Mouse (Mus musculus): ENCODE measurements around the gene Eif5a2.

GRCm38 (mm10) chr3:28829454-28829853 is 48.4 kb downstream of the Eif5a2 start:
- TF ChIP-seq POLR2A (IDR thresholded peaks at IDR 0.05; ENCODE audit: insufficient read length, low read depth) (no peak), POLR2AphosphoS2 (IDR thresholded peaks at IDR 0.05; ENCODE audit: insufficient read length, low read depth) (no peak), TCF3 (IDR thresholded peaks at IDR 0.05; ENCODE audit: insufficient read length, low read depth) (no peak), MYOD1 (IDR thresholded peaks at IDR 0.05; ENCODE audit: control insufficient read depth in 1 of 3, insufficient read length in 2 of 3, low read depth in 2 of 3) (no peak), MAX (IDR thresholded peaks at IDR 0.05; ENCODE audit: low read depth) (no peak), CEBPB (IDR thresholded peaks at IDR 0.05; ENCODE audit: insufficient read depth, poor library complexity, severe bottlenecking) (no peak)

All from myocyte (in vitro differentiated cells).